Mouse (Mus musculus) heart, postnatal 0 days (tissue): ENCODE measurements around the gene Rabgef1.

Experiments
- CTCF ChIP-seq: IDR thresholded peaks from 2 replicates; pipeline ENCODE4 v1.5.1; 2016; ENCODE audit warnings: antibody characterized with exemption, control low read depth, low read depth
- EP300 ChIP-seq: IDR thresholded peaks from 2 replicates; pipeline ENCODE4 v1.6.1; 2016; ENCODE audit warnings: antibody characterized with exemption, low read depth

DNA sequence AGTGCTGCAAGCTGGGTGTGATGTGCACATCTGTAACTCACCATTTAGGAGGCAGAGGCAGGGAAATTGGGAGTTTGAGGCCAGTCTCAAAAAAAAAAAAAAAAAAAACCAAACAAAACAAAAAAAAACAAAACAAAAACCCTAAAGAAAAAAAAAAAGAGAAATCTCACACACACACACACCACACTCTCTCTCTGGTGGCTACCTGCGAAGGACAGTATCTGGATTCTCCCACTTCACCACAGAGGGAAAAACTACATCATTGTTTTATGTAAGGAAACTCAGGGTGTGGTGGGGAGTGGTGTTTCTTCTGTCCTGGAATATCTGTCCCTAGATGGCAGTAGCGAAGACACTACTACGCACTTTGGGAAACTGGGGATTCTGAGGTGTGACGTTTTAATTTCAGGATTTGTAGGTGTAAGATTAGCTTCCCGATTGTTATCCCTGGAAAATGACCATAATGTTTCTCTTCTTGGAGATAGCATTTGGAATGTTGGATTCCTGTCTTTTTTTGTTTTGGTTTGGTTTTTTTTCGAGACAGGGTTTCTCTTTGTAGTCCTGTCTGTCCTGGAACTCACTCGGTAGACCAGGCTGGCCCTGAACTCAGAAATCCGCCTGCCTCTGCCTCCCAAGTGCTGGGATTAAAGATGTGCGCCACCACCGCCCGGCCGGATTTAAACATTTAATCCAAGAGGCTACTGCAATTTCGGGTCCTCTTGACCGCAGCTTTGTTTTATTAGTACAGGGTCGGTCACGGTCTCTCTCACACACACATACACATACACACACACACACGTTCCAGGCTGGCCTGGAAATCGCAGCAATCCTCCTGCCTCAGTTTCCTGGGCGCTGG is 82.8 kb downstream of the Rabgef1 start:
- TF ChIP-seq CTCF (peak; percentile 56), EP300 (no peak)
